Mouse (Mus musculus): Measurements from ENCODE around the gene Rxra.

- TF ChIP-seq POLR2A (IDR thresholded peaks at IDR 0.05; ENCODE audit: extremely low read depth, insufficient read depth, low read length) (no peak), CTCF (IDR thresholded peaks at IDR 0.05; ENCODE audit: low read depth, low read length) (no peak)
These were observed 40.1 kb downstream of the Rxra start for GRCm38 (mm10) chr2:27716339-27716738.

Data from liver, adult 2 months (tissue).